Mouse (Mus musculus) gastrocnemius, adult 2 months (tissue): Measurements from ENCODE around the gene Abhd16b. TPM values are rescaled to one million over a fixed set of nuclear protein-coding genes. Genes with fewer than 3 reads are reported as not detected.

Experiments used
- DNase-seq: peaks from one replicate; pipeline ENCODE4 v3.0.0; 2022
- H3K27ac ChIP-seq: fragments of 200-600 bp; 2 replicates; pipeline ENCODE4 v1.8.1; 2022; ENCODE audit warnings: mild to moderate bottlenecking
- H3K4me3 ChIP-seq: fragments of 200-600 bp; 2 replicates; pipeline ENCODE4 v1.8.1; 2022; ENCODE audit warnings: mild to moderate bottlenecking, moderate library complexity
- CTCF ChIP-seq: fragments of 200-600 bp; IDR thresholded peaks from 2 replicates; pipeline ENCODE4 v1.8.1; 2022; ENCODE audit warnings: antibody characterized with exemption, mild to moderate bottlenecking, moderate library complexity
- intact Hi-C: fragments of 180-260 bp; cut with DNase I; formaldehyde crosslinking; loops from one replicate; pipeline ENCODE4 v1.15.1; 2025
- long read RNA-seq, 2 experiments: library from polyadenylated mRNA; stranded (forward); transcript quantifications; one replicate each; pipeline ENCODE4 v2.0.0; 2021
- total RNA-seq, 2 experiments: library from RNA; stranded (reverse); gene quantifications; 2 replicates each; pipeline ENCODE4 v1.2.3; 2021

Abhd16b gene
- not detected for total RNA-seq
- long read RNA-seq, experiment 1, result 0 reads
- long read RNA-seq, experiment 2, result 0 reads

- intact Hi-C loops, result no loop called here
- no peak within 1 kb of the TSS for H3K4me3 ChIP-seq
- no peak for TF ChIP-seq CTCF
- DNase-seq, result peak; percentile 26
- no peak within 1 kb of the TSS for H3K27ac ChIP-seq
Measured at GRCm38 (mm10) chr2:181493156-181493927, at the start of gene Abhd16b. TSS of gene Abhd16b (plus strand) at chr2:181493206.

GRCm38 (mm10) chr2:181452181-181452580 is 40.8 kb upstream of the Abhd16b start:
- no peak for DNase-seq
- H3K27ac ChIP-seq, result no peak overlapping the region
- intact Hi-C loops, result no loop called here
- TF ChIP-seq CTCF, result no peak
- H3K4me3 ChIP-seq, result no peak overlapping the region

- DNase-seq, result no peak
- H3K4me3 ChIP-seq, result no peak overlapping the region
- intact Hi-C loops, result no loop called here
Measured at GRCm38 (mm10) chr2:181453274-181453673, 39.7 kb upstream of the Abhd16b start.

GRCm38 (mm10) chr2:181455899-181456298 is 37.1 kb upstream of the Abhd16b start:
- intact Hi-C loops, result loop anchor here (5.0 kb wide), 2 partner anchors 44 to 64 kb away; no protein-coding TSS in a partner anchor
- no peak overlapping the region; the same call in none of the 2 replicates for H3K27ac ChIP-seq
- no peak for DNase-seq
- H3K4me3 ChIP-seq, result no peak overlapping the region
- TF ChIP-seq CTCF, result no peak

More at GRCm38 (mm10) chr2:181453274-181453673, 39.7 kb upstream of the Abhd16b start:
- H3K27ac ChIP-seq, result no peak overlapping the region
- TF ChIP-seq CTCF, result peak; percentile 27; the same call in 1 of the 2 replicates

GRCm38 (mm10) chr2:181457831-181458230 is 35.2 kb upstream of the Abhd16b start:
- DNase-seq, result no peak
- intact Hi-C loops, result loop anchor here (5.0 kb wide), 2 partner anchors 46 to 66 kb away; no protein-coding TSS in a partner anchor
- Histone ChIP-seq H3K27ac (peak overlapping the region; percentile 91), H3K4me3 (peak overlapping the region; percentile 97)
- no peak for TF ChIP-seq CTCF

- peak overlapping the region; percentile 91 for H3K27ac ChIP-seq
Measured at GRCm38 (mm10) chr2:181458411-181459152, 34.4 kb upstream of the Abhd16b start.

GRCm38 (mm10) chr2:181459153-181459672 is 33.8 kb upstream of the Abhd16b start, which contains the start of gene Zbtb46:
TSS of gene Zbtb46 (minus strand) at chr2:181459426.
- TF ChIP-seq CTCF, result no peak
- H3K4me3 ChIP-seq, result peak within 1 kb of the TSS; percentile 97
- peak within 1 kb of the TSS; percentile 91 for H3K27ac ChIP-seq
- peak; percentile 96 for DNase-seq
- intact Hi-C loops, result loop anchor here (5.0 kb wide), 2 partner anchors 47 to 67 kb away; no protein-coding TSS in a partner anchor

More at GRCm38 (mm10) chr2:181458411-181459152, 34.4 kb upstream of the Abhd16b start:
- TF ChIP-seq CTCF, result peak; percentile 15; the same call in 1 of the 2 replicates
- H3K4me3 ChIP-seq, result peak overlapping the region; percentile 97
- peak; percentile 72 for DNase-seq
- intact Hi-C loops, result loop anchor here (5.0 kb wide), 2 partner anchors 46 to 66 kb away; no protein-coding TSS in a partner anchor

GRCm38 (mm10) chr2:181459673-181460621 is 33.1 kb upstream of the Abhd16b start:
- peak; percentile 78 for DNase-seq
- TF ChIP-seq CTCF, result peak; percentile 7; the same call in 1 of the 2 replicates
- peak overlapping the region; percentile 89 for H3K27ac ChIP-seq
- intact Hi-C loops, result loop anchor here (5.0 kb wide), 2 partner anchors 48 to 68 kb away; no protein-coding TSS in a partner anchor
- H3K4me3 ChIP-seq, result peak overlapping the region; percentile 97

- no peak for DNase-seq
- intact Hi-C loops, result loop anchor here (2.0 kb wide), 1 partner anchor 33 kb away; no protein-coding TSS in a partner anchor
- no peak for TF ChIP-seq CTCF
- Histone ChIP-seq H3K27ac (no peak overlapping the region), H3K4me3 (no peak overlapping the region)
Measured at GRCm38 (mm10) chr2:181461536-181462100, 31.4 kb upstream of the Abhd16b start.

- Histone ChIP-seq H3K4me3 (no peak overlapping the region), H3K27ac (peak overlapping the region; percentile 24; the same call in 1 of the 2 replicates)
- no peak for DNase-seq
- TF ChIP-seq CTCF, result no peak
- intact Hi-C loops, result loop anchor here (2.0 kb wide), 1 partner anchor 32 kb away; no protein-coding TSS in a partner anchor
Measured at GRCm38 (mm10) chr2:181462604-181463003, 30.4 kb upstream of the Abhd16b start.
